Mouse (Mus musculus) limb, embryonic 10.5 days (tissue): Measurements from ENCODE around the gene Dcaf7. TPM values are rescaled to one million over a fixed set of nuclear protein-coding genes. Genes with fewer than 3 reads are reported as not detected.
"Not testable (repeated sequence)": the region's sequence is repeated elsewhere in the genome, so short reads cannot be mapped to it uniquely, and the experiment has no call there.

Source experiments
- DNase-seq: peaks from one replicate; pipeline ENCODE4 v3.0.0-alpha.2; 2017; ENCODE audit warnings: low spot score
- H3K27ac ChIP-seq: fragments of 300-500 bp; sonication (generic); 2 replicates; pipeline ENCODE4 v1.5.1; 2016; ENCODE audit warnings: mild to moderate bottlenecking
- H3K27me3 ChIP-seq: fragments of 300-500 bp; sonication (generic); 2 replicates; pipeline ENCODE4 v1.6.1; 2016; ENCODE audit warnings: low read depth, mild to moderate bottlenecking; ENCODE audit not compliant: poor library complexity, severe bottlenecking
- H3K36me3 ChIP-seq: fragments of 300-500 bp; sonication (generic); 2 replicates; pipeline ENCODE4 v1.6.1; 2016; ENCODE audit warnings: mild to moderate bottlenecking, moderate library complexity
- H3K4me1 ChIP-seq: fragments of 300-500 bp; sonication (generic); 2 replicates; pipeline ENCODE4 v1.6.1; 2016
- H3K4me3 ChIP-seq: fragments of 300-500 bp; sonication (generic); 2 replicates; pipeline ENCODE4 v1.5.1; 2016; ENCODE audit warnings: mild to moderate bottlenecking, moderate library complexity
- H3K9me3 ChIP-seq: fragments of 300-500 bp; sonication (generic); replicated peaks from 2 replicates; pipeline ENCODE4 v1.6.1; 2016; ENCODE audit warnings: mild to moderate bottlenecking
- WGBS: fragments of 180-500 bp; shearing (Covaris S2); methylation state at CpG from one replicate; pipeline ENCODE4 v1.1.7; 2016; 5-methylcytosine and 5-hydroxymethylcytosine counted together
- polyA plus RNA-seq: library from polyadenylated mRNA; unstranded; fragments of >200 nt; fragmentation: Nextera tagmentation; extraction: Ambion mirVana; gene quantifications from 2 replicates; pipeline ENCODE4 v1.2.1, GENCODE M21; 2016

Dcaf7 gene
- polyA plus RNA-seq, 1 experiment from 2014 or later = 95.1 TPM

GRCm38 (mm10) chr11:106020051-106020763 is 16.5 kb upstream of the Dcaf7 start:
- peak; percentile 45 for DNase-seq
- H3K4me1 ChIP-seq = peaks cover 10% of the 10 kb centered on the region
- H3K27me3 ChIP-seq = peaks cover 48% of the 10 kb centered on the region
- H3K9me3 ChIP-seq = no peaks in the 10 kb centered on the region
- H3K27ac ChIP-seq = no peak overlapping the region
- peak overlapping the region; percentile 44 for H3K4me3 ChIP-seq
- WGBS = 2% methylated on average over 50 of the region's 50 CpGs
- H3K36me3 ChIP-seq = no peaks in the 10 kb centered on the region

GRCm38 (mm10) chr11:106025774-106026173 is 10.9 kb upstream of the Dcaf7 start:
- Histone ChIP-seq H3K4me1 (no peaks in the 10 kb centered on the region), H3K9me3 (no peaks in the 10 kb centered on the region), H3K27me3 (peaks cover 24% of the 10 kb centered on the region), H3K4me3 (no peak overlapping the region), H3K36me3 (peaks cover 9% of the 10 kb centered on the region), H3K27ac (no peak overlapping the region)
- no peak for DNase-seq
- 85% methylated on average over 3 of the region's 3 CpGs for WGBS

- Histone ChIP-seq H3K9me3 (no peaks in the 10 kb centered on the region), H3K4me3 (no peak overlapping the region)
- 40% methylated on average over 11 of the region's 11 CpGs for WGBS
These were observed 10.1 kb upstream of the Dcaf7 start for GRCm38 (mm10) chr11:106026465-106027151.

GRCm38 (mm10) chr11:106027607-106028006 is 9.1 kb upstream of the Dcaf7 start:
- Histone ChIP-seq H3K4me1 (no peaks in the 10 kb centered on the region), H3K27ac (no peak overlapping the region), H3K9me3 (no peaks in the 10 kb centered on the region), H3K4me3 (no peak overlapping the region), H3K36me3 (peaks cover 9% of the 10 kb centered on the region), H3K27me3 (0 out of 2 replicates have a peak, but pooled peaks cover 6% of the 10 kb centered on the region)
- DNase-seq = no peak
- 92% methylated on average over 5 of the region's 5 CpGs for WGBS

More at GRCm38 (mm10) chr11:106026465-106027151, 10.1 kb upstream of the Dcaf7 start:
- H3K36me3 ChIP-seq = peaks cover 9% of the 10 kb centered on the region
- peaks cover 16% of the 10 kb centered on the region for H3K27me3 ChIP-seq
- H3K4me1 ChIP-seq = no peaks in the 10 kb centered on the region
- peak; percentile 65 for DNase-seq
- H3K27ac ChIP-seq = no peak overlapping the region

GRCm38 (mm10) chr11:106032074-106032473 is 4.6 kb upstream of the Dcaf7 start:
- 26% methylated on average over 9 of the region's 25 CpGs for WGBS
- not testable (repeated sequence) for H3K36me3 ChIP-seq, H3K27me3 ChIP-seq, H3K9me3 ChIP-seq, DNase-seq, H3K27ac ChIP-seq
- Histone ChIP-seq H3K4me1 (peaks cover 16% of the 10 kb centered on the region), H3K4me3 (peak overlapping the region; percentile 45)

GRCm38 (mm10) chr11:106033491-106033919 is 3.2 kb upstream of the Dcaf7 start:
- peak; percentile 56 for DNase-seq
- H3K27ac ChIP-seq = peak overlapping the region; percentile 92
- 25% methylated on average over 11 of the region's 11 CpGs for WGBS
- peaks cover 27% of the 10 kb centered on the region for H3K4me1 ChIP-seq
- peak overlapping the region; percentile 41 for H3K4me3 ChIP-seq
- no peaks in the 10 kb centered on the region for H3K27me3 ChIP-seq
- no peaks in the 10 kb centered on the region for H3K36me3 ChIP-seq
- no peaks in the 10 kb centered on the region for H3K9me3 ChIP-seq

GRCm38 (mm10) chr11:106034986-106035385 is 1.7 kb upstream of the Dcaf7 start:
- no peak for DNase-seq
- H3K27ac ChIP-seq = no peak overlapping the region
- H3K36me3 ChIP-seq = peaks cover 7% of the 10 kb centered on the region; the same call in 1 of the 2 replicates
- H3K27me3 ChIP-seq = no peaks in the 10 kb centered on the region
- no peaks in the 10 kb centered on the region for H3K9me3 ChIP-seq
- H3K4me1 ChIP-seq = peaks cover 28% of the 10 kb centered on the region
- 92% methylated on average over 9 of the region's 9 CpGs for WGBS
- no peak overlapping the region for H3K4me3 ChIP-seq

- peak; percentile 57 for DNase-seq
- Histone ChIP-seq H3K27ac (peak overlapping the region; percentile 90), H3K9me3 (no peaks in the 10 kb centered on the region), H3K36me3 (peaks cover 11% of the 10 kb centered on the region), H3K27me3 (no peaks in the 10 kb centered on the region), H3K4me3 (peak overlapping the region; percentile 91), H3K4me1 (peaks cover 28% of the 10 kb centered on the region)
- WGBS = 2% methylated on average over 13 of the region's 13 CpGs
These were observed 713 bp downstream of the Dcaf7 start for GRCm38 (mm10) chr11:106037418-106037751.

- Histone ChIP-seq H3K27ac (no peak overlapping the region), H3K4me3 (no peak overlapping the region), H3K9me3 (no peaks in the 10 kb centered on the region), H3K27me3 (no peaks in the 10 kb centered on the region), H3K36me3 (peaks cover 53% of the 10 kb centered on the region), H3K4me1 (no peaks in the 10 kb centered on the region)
- no peak for DNase-seq
These were observed 7.7 kb downstream of the Dcaf7 start for GRCm38 (mm10) chr11:106044349-106044748.

GRCm38 (mm10) chr11:106045256-106045655 is 8.6 kb downstream of the Dcaf7 start:
- Histone ChIP-seq H3K27me3 (no peaks in the 10 kb centered on the region), H3K9me3 (no peaks in the 10 kb centered on the region), H3K36me3 (peaks cover 58% of the 10 kb centered on the region), H3K4me3 (no peak overlapping the region), H3K27ac (no peak overlapping the region), H3K4me1 (no peaks in the 10 kb centered on the region)
- DNase-seq = no peak
- 87% methylated on average over 1 of the region's 1 CpGs for WGBS

GRCm38 (mm10) chr11:106045780-106046179 is 9.1 kb downstream of the Dcaf7 start:
- H3K27ac ChIP-seq = no peak overlapping the region
- no peak for DNase-seq
- H3K4me3 ChIP-seq = no peak overlapping the region
- 96% methylated on average over 3 of the region's 3 CpGs for WGBS
- no peaks in the 10 kb centered on the region for H3K4me1 ChIP-seq
- H3K27me3 ChIP-seq = no peaks in the 10 kb centered on the region
- H3K9me3 ChIP-seq = no peaks in the 10 kb centered on the region
- H3K36me3 ChIP-seq = peaks cover 63% of the 10 kb centered on the region

GRCm38 (mm10) chr11:106046584-106046983 is 9.9 kb downstream of the Dcaf7 start:
- Histone ChIP-seq H3K27ac (no peak overlapping the region), H3K4me1 (no peaks in the 10 kb centered on the region), H3K27me3 (no peaks in the 10 kb centered on the region), H3K36me3 (peaks cover 71% of the 10 kb centered on the region), H3K9me3 (no peaks in the 10 kb centered on the region), H3K4me3 (no peak overlapping the region)
- WGBS = 87% methylated on average over 9 of the region's 9 CpGs
- no peak for DNase-seq

GRCm38 (mm10) chr11:106053921-106054320 is 17.2 kb downstream of the Dcaf7 start:
- Histone ChIP-seq H3K27ac (no peak overlapping the region), H3K9me3 (no peaks in the 10 kb centered on the region), H3K27me3 (no peaks in the 10 kb centered on the region), H3K4me1 (no peaks in the 10 kb centered on the region), H3K36me3 (peaks cover 100% of the 10 kb centered on the region), H3K4me3 (no peak overlapping the region)
- WGBS = 93% methylated on average over 2 of the region's 2 CpGs
- DNase-seq = no peak
